Mouse (Mus musculus): ENCODE results near the gene Mzf1.

Gene Mzf1

DNA sequence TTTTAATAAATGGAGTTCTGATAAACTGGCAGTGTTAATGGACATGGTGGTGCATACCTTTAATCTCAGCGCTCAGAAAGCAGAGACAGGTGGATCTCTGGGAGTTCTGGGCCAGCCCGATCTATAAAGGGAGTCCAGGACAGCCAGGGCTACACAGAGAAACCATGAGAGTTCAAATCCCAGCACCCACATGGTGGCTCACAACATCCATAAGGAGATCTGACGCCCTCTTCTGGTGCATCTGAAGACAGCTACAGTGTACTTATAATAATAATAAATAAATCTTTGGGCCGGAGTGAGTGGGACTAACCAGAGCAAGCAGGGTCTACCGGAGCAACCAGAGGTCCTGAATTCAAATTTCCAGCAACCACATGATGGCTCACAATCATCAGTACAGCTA lies 51.2 kb downstream of the Mzf1 start:
- no peak for DNase-seq (ENCODE audit: low spot score)

DNA sequence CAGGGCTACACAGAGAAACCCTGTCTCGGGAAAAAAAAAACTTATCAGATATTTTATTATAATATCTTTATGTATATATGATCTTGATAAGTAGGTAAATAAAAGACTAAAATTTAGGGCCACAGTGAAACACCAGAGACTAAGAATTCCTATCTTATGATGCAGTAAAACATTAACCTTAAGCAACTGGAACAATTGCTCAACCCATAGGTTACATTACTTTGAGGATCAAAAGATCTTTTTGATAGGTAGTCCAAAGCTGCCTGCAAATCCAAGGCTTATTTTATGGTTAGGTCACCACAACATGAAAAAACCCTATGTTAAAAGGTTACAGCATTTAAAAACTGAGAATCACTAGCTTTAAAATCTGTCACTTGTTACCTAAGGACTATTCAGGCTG lies 53.0 kb downstream of the Mzf1 start:
- no peak for DNase-seq (ENCODE audit: low spot score)

DNA sequence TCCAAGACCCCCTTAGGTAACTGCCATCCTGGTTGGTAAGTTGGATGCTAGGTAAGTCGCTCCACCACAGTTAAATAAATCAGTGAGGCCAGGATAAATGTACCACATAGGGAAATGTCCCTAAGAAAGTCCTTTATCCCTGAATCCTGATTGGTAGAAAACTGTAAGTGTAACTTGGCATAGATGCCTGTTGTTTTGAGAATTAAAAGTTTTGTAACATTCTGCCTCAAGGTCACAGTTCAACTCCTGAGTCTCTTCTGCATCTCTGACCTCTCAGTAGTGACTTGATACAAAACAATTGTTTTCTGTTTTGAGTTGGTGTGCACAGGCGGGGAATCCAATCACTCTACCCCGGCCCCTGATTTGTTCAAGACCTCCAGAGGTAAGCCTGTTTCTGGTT lies 55.7 kb downstream of the Mzf1 start, which contains the start of gene Trim28:
Gene Trim28, plus strand, starts transcription at position 264 of the 400 bp plus-strand sequence.
- DNase-seq (ENCODE audit: low spot score) = no peak

DNA sequence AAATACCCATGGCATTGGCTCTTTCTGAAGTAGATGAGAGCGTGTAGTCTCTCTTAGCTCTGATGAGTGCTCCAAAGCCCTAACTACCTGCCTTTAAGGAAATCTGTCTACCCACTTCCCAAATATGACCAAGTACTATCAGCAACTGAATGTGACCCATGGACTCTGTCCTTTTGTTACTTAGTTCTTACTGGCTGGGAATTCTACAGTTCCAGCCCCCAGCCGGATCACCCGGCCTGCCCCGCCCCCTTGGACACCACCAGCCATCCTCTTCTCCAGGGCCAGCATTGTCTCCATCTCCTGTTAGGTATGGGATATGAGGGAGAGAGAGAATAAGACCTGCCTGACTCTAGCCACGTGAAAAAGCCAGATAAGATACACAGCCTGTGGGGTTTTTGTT lies 56.5 kb downstream of the Mzf1 start, which contains the start of gene Slc27a5:
Gene Slc27a5, minus strand, starts transcription at position 140 of the 400 bp plus-strand sequence.
- no peak for DNase-seq (ENCODE audit: low spot score)

DNA sequence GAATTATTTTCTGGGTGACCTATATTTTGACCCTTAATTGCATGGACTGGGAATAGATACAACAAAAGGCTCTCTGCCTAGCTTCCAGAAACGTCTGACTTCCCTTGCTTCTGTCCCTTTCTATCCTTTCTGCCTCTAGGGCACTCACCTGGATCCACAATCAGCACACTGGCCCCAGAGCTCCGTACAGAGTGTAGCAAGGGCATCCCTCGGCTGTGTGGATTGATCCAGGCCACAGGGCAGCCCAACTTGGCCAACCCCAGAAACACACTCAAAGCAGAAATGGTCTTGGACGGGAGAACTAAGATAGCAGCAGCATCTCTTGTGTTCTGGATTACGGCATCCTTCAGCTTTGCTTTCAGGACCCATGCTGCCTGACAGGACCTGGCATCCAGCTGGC lies 57.3 kb downstream of the Mzf1 start:
- no peak for DNase-seq (ENCODE audit: low spot score)

DNA sequence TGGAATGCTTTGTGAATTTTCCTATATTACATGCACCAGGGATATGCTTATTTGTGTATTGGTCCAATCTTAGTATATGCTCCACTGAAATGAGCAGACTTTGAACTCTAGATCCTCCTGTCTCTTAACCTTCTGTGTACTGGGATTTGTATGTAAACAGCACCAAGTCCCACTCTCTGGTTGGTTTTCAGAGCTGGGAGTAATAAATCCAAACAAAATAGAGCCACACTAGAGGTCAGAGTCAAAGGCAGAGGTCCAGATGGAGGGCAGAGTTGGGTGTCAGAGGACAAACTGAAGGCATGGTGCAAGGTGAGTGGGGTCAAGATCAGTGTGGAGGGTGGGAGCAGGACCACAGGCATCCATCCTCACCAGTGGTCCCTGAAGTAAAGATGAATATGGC lies 58.7 kb downstream of the Mzf1 start:
- no peak for DNase-seq (ENCODE audit: low spot score)

DNA sequence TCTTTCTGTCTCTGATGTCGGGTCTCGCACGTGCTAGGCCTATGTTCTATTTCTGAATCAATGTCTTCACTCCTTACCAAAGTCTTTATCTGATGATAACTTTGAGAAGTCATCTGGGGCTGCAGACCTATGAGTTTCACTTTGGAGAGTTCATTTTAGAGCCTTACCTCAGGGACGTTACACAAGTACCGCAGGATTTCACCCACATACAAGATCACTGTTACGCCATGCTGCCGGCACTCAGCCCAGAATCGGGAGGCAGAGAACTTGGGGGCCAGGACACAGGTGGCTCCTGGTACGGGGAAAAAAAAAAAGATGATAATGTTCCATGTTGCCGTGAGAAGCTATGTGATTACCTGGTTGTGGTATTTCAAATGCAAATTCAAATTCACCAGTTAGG lies 61.4 kb downstream of the Mzf1 start:
- DNase-seq (ENCODE audit: low spot score) = no peak
